Mouse (Mus musculus): ENCODE data around the gene Dnah2.
A peak's percentile ranks its signal among the peaks of the same experiment; 100 is the strongest.

The Dnah2 gene

GRCm38 (mm10) chr11:69549060-69549656 is at the start of gene Dnah2:
TSS of gene Dnah2 (minus strand) at chr11:69549110.
- no peak for DNase-seq (ENCODE audit: low spot score in 2 of 2)

- no peak for DNase-seq (ENCODE audit: low spot score in 2 of 2)
Observed at GRCm38 (mm10) chr11:69594853-69595252, 45.9 kb upstream of the Dnah2 start.

- DNase-seq (ENCODE audit: low spot score in 2 of 2), result no peak
Observed at GRCm38 (mm10) chr11:69592799-69593198, 43.9 kb upstream of the Dnah2 start.

- no peak for DNase-seq (ENCODE audit: low spot score in 2 of 2)
Observed at GRCm38 (mm10) chr11:69591899-69592637, 43.2 kb upstream of the Dnah2 start.

- DNase-seq (ENCODE audit: low spot score in 2 of 2), result no peak
Observed at GRCm38 (mm10) chr11:69591424-69591823, 42.5 kb upstream of the Dnah2 start.

- no peak for DNase-seq (ENCODE audit: low spot score in 2 of 2)
Observed at GRCm38 (mm10) chr11:69590622-69591021, 41.7 kb upstream of the Dnah2 start.

- no peak for DNase-seq (ENCODE audit: low spot score in 2 of 2)
Observed at GRCm38 (mm10) chr11:69589207-69589834, 40.4 kb upstream of the Dnah2 start.

GRCm38 (mm10) chr11:69585718-69586325 is 36.9 kb upstream of the Dnah2 start:
- DNase-seq (ENCODE audit: low spot score in 2 of 2), result no peak

GRCm38 (mm10) chr11:69584937-69585336 is 36.0 kb upstream of the Dnah2 start:
- DNase-seq (ENCODE audit: low spot score in 2 of 2), result no peak

GRCm38 (mm10) chr11:69584008-69584407 is 35.1 kb upstream of the Dnah2 start:
- no peak for DNase-seq (ENCODE audit: low spot score in 2 of 2)

GRCm38 (mm10) chr11:69582230-69582805 is 33.4 kb upstream of the Dnah2 start:
- DNase-seq (ENCODE audit: low spot score in 2 of 2), result no peak

GRCm38 (mm10) chr11:69581814-69582213 is 32.9 kb upstream of the Dnah2 start:
- DNase-seq (ENCODE audit: low spot score in 2 of 2), result no peak

- DNase-seq (ENCODE audit: low spot score in 2 of 2), result peak; percentile 85 to 88
Observed at GRCm38 (mm10) chr11:69581147-69581688, 32.3 kb upstream of the Dnah2 start.

- DNase-seq (ENCODE audit: low spot score in 2 of 2), result no peak
Observed at GRCm38 (mm10) chr11:69580572-69581146, 31.7 kb upstream of the Dnah2 start.

GRCm38 (mm10) chr11:69580091-69580514 is 31.2 kb upstream of the Dnah2 start, which contains the start of the genes Wrap53 and Trp53:
TSS of gene Wrap53 (minus strand) at chr11:69580255.
TSS of gene Trp53 (plus strand) at chr11:69580359.
- peak; percentile 85 to 88 for DNase-seq (ENCODE audit: low spot score in 2 of 2)

GRCm38 (mm10) chr11:69579128-69580017 is 30.5 kb upstream of the Dnah2 start:
- DNase-seq (ENCODE audit: low spot score in 2 of 2), result peak; percentile 94

- no peak for DNase-seq (ENCODE audit: low spot score in 2 of 2)
Observed at GRCm38 (mm10) chr11:69578301-69578700, 29.4 kb upstream of the Dnah2 start.

- DNase-seq (ENCODE audit: low spot score in 2 of 2), result no peak
Observed at GRCm38 (mm10) chr11:69576307-69576706, 27.4 kb upstream of the Dnah2 start.

- DNase-seq (ENCODE audit: low spot score in 2 of 2), result no peak
Observed at GRCm38 (mm10) chr11:69575220-69575619, 26.3 kb upstream of the Dnah2 start.

GRCm38 (mm10) chr11:69565131-69565530 is 16.2 kb upstream of the Dnah2 start:
- DNase-seq (ENCODE audit: low spot score in 2 of 2), result no peak

All from urinary bladder, postnatal 4 days (tissue).